Mouse (Mus musculus): ENCODE results near the gene Disp2. TPM values are rescaled to one million over a fixed set of nuclear protein-coding genes. Genes with fewer than 3 reads are reported as not detected.

Disp2 gene
- total and polyA plus RNA-seq, 3 experiments: 0.03 to 0.16 TPM; not detected in 1

DNA sequence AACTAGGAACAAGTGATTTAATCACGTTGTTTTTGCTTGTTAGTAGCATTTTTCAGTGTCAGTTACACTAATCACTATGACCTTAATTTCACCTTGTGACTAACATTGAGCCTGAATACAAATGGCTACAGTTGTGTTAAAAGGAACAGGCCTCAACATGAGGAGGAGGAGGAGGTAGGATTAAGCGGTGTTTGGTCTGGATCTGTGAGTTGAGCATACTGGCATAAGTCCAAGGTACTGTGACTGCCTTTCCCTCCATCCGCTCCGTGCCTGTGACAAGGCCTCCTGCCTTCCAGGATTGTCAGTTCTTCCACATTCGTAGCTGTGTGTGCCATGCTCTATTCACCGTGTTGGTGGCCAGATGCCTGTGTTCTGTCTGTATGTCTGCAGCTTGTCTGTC, 55.6 kb downstream of the Disp2 start:
- DNase-seq (ENCODE audit: low spot score) (no peak), ATAC-seq (ENCODE audit: extremely low read depth, insufficient number of reproducible peaks, low FRiP score, poor library complexity, severe bottlenecking) (no peak)
- Histone ChIP-seq H3K4me1 (ENCODE audit: insufficient read depth, low read depth, low read length) (peaks cover 3% of the 10 kb centered on the region), H3K27me3 (ENCODE audit: insufficient read depth, low read length) (no peaks in the 10 kb centered on the region), H3K9me3 (replicated peaks) (no peaks in the 10 kb centered on the region), H3K4me3 (ENCODE audit: low read depth, low read length) (no peak overlapping the region), H3K36me3 (replicated peaks) (peaks cover 67% of the 10 kb centered on the region)
- TF ChIP-seq CTCF (IDR thresholded peaks at IDR 0.05; ENCODE audit: low read depth, low read length): no peak
- no peak for TF ChIP-seq TAL1 (conservative IDR thresholded peaks at IDR 0.05; ENCODE audit: low read depth, low read length)
- no peak for TF ChIP-seq GATA1 (IDR thresholded peaks at IDR 0.05; ENCODE audit: borderline replicate concordance, low read length)

DNA sequence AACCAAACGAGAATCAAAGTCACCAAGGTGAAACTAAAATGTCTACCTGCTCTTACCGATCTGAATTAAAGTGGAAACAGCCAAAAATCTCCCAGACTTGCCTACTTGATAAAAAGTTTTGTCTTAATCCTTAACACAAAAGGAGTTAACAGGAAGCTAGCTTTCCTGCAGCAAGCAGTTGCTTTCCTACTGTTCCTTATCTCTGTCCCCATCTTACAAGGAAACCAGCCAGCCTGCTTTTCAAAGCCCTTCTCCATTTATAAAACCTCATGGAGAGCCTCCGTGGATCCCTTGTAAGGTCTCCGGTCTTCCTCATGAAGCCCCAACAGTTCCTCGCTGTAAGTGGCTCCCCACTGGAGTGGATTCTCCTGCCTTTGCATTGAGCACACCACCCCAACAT, 58.8 kb downstream of the Disp2 start:
- H3K27me3 ChIP-seq (ENCODE audit: insufficient read depth, low read length): 0 out of 2 replicates have a peak, but pooled peaks cover under 1% of the 10 kb centered on the region
- ATAC-seq (ENCODE audit: extremely low read depth, insufficient number of reproducible peaks, low FRiP score, poor library complexity, severe bottlenecking): no peak
- H3K4me1 ChIP-seq (ENCODE audit: insufficient read depth, low read depth, low read length): peaks cover 15% of the 10 kb centered on the region
- H3K36me3 ChIP-seq (replicated peaks): peaks cover 35% of the 10 kb centered on the region
- no peak for TF ChIP-seq CTCF (IDR thresholded peaks at IDR 0.05; ENCODE audit: low read depth, low read length)
- no peak for TF ChIP-seq GATA1 (IDR thresholded peaks at IDR 0.05; ENCODE audit: borderline replicate concordance, low read length)
- TF ChIP-seq GATA2 (IDR thresholded peaks at IDR 0.05; ENCODE audit: borderline replicate concordance, low read depth, low read length): no peak
- TF ChIP-seq TAL1 (conservative IDR thresholded peaks at IDR 0.05; ENCODE audit: low read depth, low read length): no peak
- TF ChIP-seq POLR2AphosphoS5 (IDR thresholded peaks at IDR 0.05; ENCODE audit: insufficient replicate concordance, low read depth, low read length): no peak
- no peak overlapping the region for H3K4me3 ChIP-seq (ENCODE audit: low read depth, low read length)
- DNase-seq (ENCODE audit: low spot score): no peak
- H3K9me3 ChIP-seq (replicated peaks): no peaks in the 10 kb centered on the region

DNA sequence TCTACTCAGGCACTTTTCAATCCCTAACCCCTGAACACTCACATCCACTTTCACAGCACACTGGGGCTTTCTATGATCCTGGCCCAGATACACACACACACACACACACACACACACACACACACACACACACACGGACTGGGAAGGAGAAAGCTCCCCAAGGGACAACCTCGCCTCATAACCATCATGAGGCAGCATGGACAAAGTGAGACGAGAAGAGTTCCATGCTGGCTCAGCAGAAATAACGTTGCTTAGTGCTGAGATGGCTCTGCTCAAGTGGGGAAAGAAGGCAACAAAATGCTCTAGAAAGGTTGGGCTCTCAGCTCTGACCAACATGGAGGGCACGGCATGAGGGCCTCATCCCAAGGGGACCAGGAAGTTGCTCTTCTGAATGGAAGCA, 61.7 kb downstream of the Disp2 start:
- Histone ChIP-seq H3K27me3 (ENCODE audit: insufficient read depth, low read length) (peaks cover 8% of the 10 kb centered on the region; the same call in 1 of the 2 replicates), H3K36me3 (replicated peaks) (peaks cover 6% of the 10 kb centered on the region), H3K4me3 (ENCODE audit: low read depth, low read length) (no peak overlapping the region), H3K9me3 (replicated peaks) (no peaks in the 10 kb centered on the region), H3K4me1 (ENCODE audit: insufficient read depth, low read depth, low read length) (peaks cover 18% of the 10 kb centered on the region)
- ATAC-seq (ENCODE audit: extremely low read depth, insufficient number of reproducible peaks, low FRiP score, poor library complexity, severe bottlenecking): no peak
- no peak for DNase-seq (ENCODE audit: low spot score)
- no peak for TF ChIP-seq GATA2 (IDR thresholded peaks at IDR 0.05; ENCODE audit: borderline replicate concordance, low read depth, low read length)
- TF ChIP-seq CTCF (IDR thresholded peaks at IDR 0.05; ENCODE audit: low read depth, low read length): no peak
- no peak for TF ChIP-seq TAL1 (conservative IDR thresholded peaks at IDR 0.05; ENCODE audit: low read depth, low read length)
- TF ChIP-seq POLR2AphosphoS5 (IDR thresholded peaks at IDR 0.05; ENCODE audit: insufficient replicate concordance, low read depth, low read length): no peak
- TF ChIP-seq GATA1 (IDR thresholded peaks at IDR 0.05; ENCODE audit: borderline replicate concordance, low read length): no peak

DNA sequence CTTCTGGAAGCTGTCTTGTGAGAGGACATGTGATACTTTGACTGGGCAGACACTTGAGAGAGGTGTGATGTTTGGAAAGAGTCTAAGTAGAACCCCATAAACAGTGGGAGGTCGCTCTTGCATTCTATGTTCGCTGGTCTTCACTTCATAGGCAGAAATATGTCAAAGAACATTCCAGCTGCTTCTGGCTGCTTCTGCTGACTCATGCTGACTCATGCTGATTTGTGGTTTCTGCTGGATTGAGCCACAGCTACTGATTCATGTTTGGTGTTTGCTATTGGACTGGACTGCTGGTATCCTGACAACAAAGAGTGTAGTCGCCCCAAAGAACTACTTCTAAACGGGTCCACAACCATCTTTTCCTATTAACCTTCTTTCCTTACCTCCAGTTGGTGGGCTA, 62.3 kb downstream of the Disp2 start:
- Histone ChIP-seq H3K4me3 (ENCODE audit: low read depth, low read length) (no peak overlapping the region), H3K4me1 (ENCODE audit: insufficient read depth, low read depth, low read length) (peaks cover 20% of the 10 kb centered on the region), H3K27me3 (ENCODE audit: insufficient read depth, low read length) (peaks cover 10% of the 10 kb centered on the region; the same call in 1 of the 2 replicates), H3K36me3 (replicated peaks) (peaks cover 3% of the 10 kb centered on the region), H3K9me3 (replicated peaks) (no peaks in the 10 kb centered on the region)
- DNase-seq (ENCODE audit: low spot score) (no peak), ATAC-seq (ENCODE audit: extremely low read depth, insufficient number of reproducible peaks, low FRiP score, poor library complexity, severe bottlenecking) (no peak)
- no peak for TF ChIP-seq GATA2 (IDR thresholded peaks at IDR 0.05; ENCODE audit: borderline replicate concordance, low read depth, low read length)

DNA sequence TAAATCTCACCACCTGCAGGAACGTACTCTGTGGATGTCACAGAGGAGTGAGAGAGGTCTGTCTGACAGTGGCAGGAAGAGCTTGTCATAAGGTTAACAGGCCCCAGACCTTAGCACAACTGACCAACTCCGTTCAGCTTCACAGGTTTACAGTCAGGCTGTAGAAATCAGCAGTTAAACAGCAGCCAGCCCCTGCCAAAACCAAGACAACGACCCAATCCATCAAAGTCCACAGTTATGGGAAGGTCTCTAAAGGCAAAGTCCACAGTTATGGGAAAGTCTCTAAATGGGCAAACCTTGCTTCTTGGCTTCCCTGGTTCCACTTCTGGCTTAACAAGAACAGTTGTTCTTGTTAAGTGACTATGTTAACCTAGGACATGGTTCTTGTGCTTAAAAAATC, 64.9 kb downstream of the Disp2 start:
- Histone ChIP-seq H3K4me1 (ENCODE audit: insufficient read depth, low read depth, low read length) (peaks cover 16% of the 10 kb centered on the region), H3K27me3 (ENCODE audit: insufficient read depth, low read length) (peaks cover 31% of the 10 kb centered on the region), H3K9me3 (replicated peaks) (no peaks in the 10 kb centered on the region), H3K36me3 (replicated peaks) (no peaks in the 10 kb centered on the region), H3K4me3 (ENCODE audit: low read depth, low read length) (no peak overlapping the region)
- TF ChIP-seq TAL1 (conservative IDR thresholded peaks at IDR 0.05; ENCODE audit: low read depth, low read length) (no peak), GATA1 (IDR thresholded peaks at IDR 0.05; ENCODE audit: borderline replicate concordance, low read length) (no peak), POLR2AphosphoS5 (IDR thresholded peaks at IDR 0.05; ENCODE audit: insufficient replicate concordance, low read depth, low read length) (no peak), CTCF (IDR thresholded peaks at IDR 0.05; ENCODE audit: low read depth, low read length) (no peak), GATA2 (IDR thresholded peaks at IDR 0.05; ENCODE audit: borderline replicate concordance, low read depth, low read length) (no peak)
- ATAC-seq (ENCODE audit: extremely low read depth, insufficient number of reproducible peaks, low FRiP score, poor library complexity, severe bottlenecking) (no peak), DNase-seq (ENCODE audit: low spot score) (no peak)

DNA sequence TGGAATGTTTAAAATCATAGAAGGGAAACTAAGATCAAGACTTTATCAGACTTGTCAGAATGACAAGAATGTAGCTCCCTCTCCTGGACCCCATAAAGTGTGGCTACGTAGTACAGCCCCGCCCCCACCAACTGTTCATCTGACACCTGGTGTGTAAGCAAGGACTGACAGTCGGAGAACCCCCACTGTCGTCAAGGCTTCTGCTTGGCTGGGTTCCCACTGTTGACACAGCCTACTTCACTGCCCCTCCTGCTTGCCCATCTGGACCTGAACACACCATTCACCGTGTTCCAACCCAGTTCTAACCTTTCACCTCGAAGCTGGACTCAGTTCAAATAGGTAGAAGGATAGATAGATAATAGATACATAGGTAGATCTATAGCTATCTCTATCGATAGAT, 66.7 kb downstream of the Disp2 start:
- DNase-seq (ENCODE audit: low spot score) (no peak), ATAC-seq (ENCODE audit: extremely low read depth, insufficient number of reproducible peaks, low FRiP score, poor library complexity, severe bottlenecking) (no peak)
- H3K4me1 ChIP-seq (ENCODE audit: insufficient read depth, low read depth, low read length): peaks cover 14% of the 10 kb centered on the region

DNA sequence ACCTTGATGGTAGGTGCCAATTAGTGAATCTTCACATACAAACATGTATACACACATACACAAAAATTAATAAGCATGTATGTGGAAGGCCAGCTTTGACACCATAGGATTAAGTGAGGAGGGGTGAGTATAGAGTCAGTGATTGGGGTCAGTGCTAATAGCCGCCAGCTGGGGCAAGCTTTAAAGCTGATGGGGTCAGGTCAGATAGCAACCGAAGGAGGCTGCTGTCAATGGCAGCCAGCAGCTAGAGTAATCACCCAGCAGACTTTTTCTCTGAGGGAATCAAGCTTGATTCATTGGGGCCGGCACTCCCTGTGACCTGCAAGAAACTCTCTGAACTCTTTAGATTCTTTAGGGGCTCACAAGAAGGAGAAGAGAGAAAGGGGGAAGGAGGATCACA, 72.2 kb downstream of the Disp2 start:
- DNase-seq (ENCODE audit: low spot score): no peak
- no peak overlapping the region for H3K4me3 ChIP-seq (ENCODE audit: low read depth, low read length)
- no peaks in the 10 kb centered on the region for H3K36me3 ChIP-seq (replicated peaks)
- H3K27me3 ChIP-seq (ENCODE audit: insufficient read depth, low read length): peaks cover 35% of the 10 kb centered on the region
- no peaks in the 10 kb centered on the region for H3K9me3 ChIP-seq (replicated peaks)
- no peaks in the 10 kb centered on the region; the same call in 1 of the 2 replicates for H3K4me1 ChIP-seq (ENCODE audit: insufficient read depth, low read depth, low read length)
- TF ChIP-seq POLR2AphosphoS5 (IDR thresholded peaks at IDR 0.05; ENCODE audit: insufficient replicate concordance, low read depth, low read length) (no peak), GATA2 (IDR thresholded peaks at IDR 0.05; ENCODE audit: borderline replicate concordance, low read depth, low read length) (no peak), CTCF (IDR thresholded peaks at IDR 0.05; ENCODE audit: low read depth, low read length) (no peak), TAL1 (conservative IDR thresholded peaks at IDR 0.05; ENCODE audit: low read depth, low read length) (no peak), GATA1 (IDR thresholded peaks at IDR 0.05; ENCODE audit: borderline replicate concordance, low read length) (no peak)
- no peak for ATAC-seq (ENCODE audit: extremely low read depth, insufficient number of reproducible peaks, low FRiP score, poor library complexity, severe bottlenecking)

More for the DNA sequence above, 66.7 kb downstream of the Disp2 start:
- no peaks in the 10 kb centered on the region for H3K9me3 ChIP-seq (replicated peaks)
- no peaks in the 10 kb centered on the region for H3K36me3 ChIP-seq (replicated peaks)
- H3K4me3 ChIP-seq (ENCODE audit: low read depth, low read length): no peak overlapping the region
- H3K27me3 ChIP-seq (ENCODE audit: insufficient read depth, low read length): peaks cover 37% of the 10 kb centered on the region
- TF ChIP-seq TAL1 (conservative IDR thresholded peaks at IDR 0.05; ENCODE audit: low read depth, low read length) (no peak), GATA2 (IDR thresholded peaks at IDR 0.05; ENCODE audit: borderline replicate concordance, low read depth, low read length) (no peak), GATA1 (IDR thresholded peaks at IDR 0.05; ENCODE audit: borderline replicate concordance, low read length) (no peak), CTCF (IDR thresholded peaks at IDR 0.05; ENCODE audit: low read depth, low read length) (no peak), POLR2AphosphoS5 (IDR thresholded peaks at IDR 0.05; ENCODE audit: insufficient replicate concordance, low read depth, low read length) (no peak)

Other genes with a start within 250 kb of the Disp2 start
- not detected in 2 replicates for gene Bmf, start 230.0 kb upstream of the Disp2 start, total RNA-seq (2014; fragmentation: Nextera tagmentation)
- gene Bmf, start 230.0 kb upstream of the Disp2 start, total RNA-seq (2017): 0.16 TPM in 1 of 2 replicates, not detected in the other
- gene Bmf, start 230.0 kb upstream of the Disp2 start, polyA plus RNA-seq (2012): 0.17 TPM in 1 of 2 replicates, not detected in the other
- 69.8 and 75.1 TPM in 2 replicates for gene Bub1b, start 181.5 kb upstream of the Disp2 start, total RNA-seq (2014; fragmentation: Nextera tagmentation)
- 110 and 126 TPM in 2 replicates for gene Bub1b, start 181.5 kb upstream of the Disp2 start, total RNA-seq (2017)
- 21.1 and 26.3 TPM in 2 replicates for gene Bub1b, start 181.5 kb upstream of the Disp2 start, polyA plus RNA-seq (2012)
- gene Pak6, start 116.4 kb upstream of the Disp2 start, total RNA-seq (2014; fragmentation: Nextera tagmentation): 7.9 and 9.6 TPM in 2 replicates
- 6.2 and 10.0 TPM in 2 replicates for gene Pak6, start 116.4 kb upstream of the Disp2 start, total RNA-seq (2017)
- 28.0 and 34.2 TPM in 2 replicates for gene Pak6, start 116.4 kb upstream of the Disp2 start, polyA plus RNA-seq (2012)
- 0.15 TPM in 1 of 2 replicates, not detected in the other for gene Ankrd63, start 75.8 kb upstream of the Disp2 start, total RNA-seq (2014; fragmentation: Nextera tagmentation)
- gene Ankrd63, start 75.8 kb upstream of the Disp2 start, total RNA-seq (2017): under 0.01 and 0.05 TPM in 2 replicates
- gene Ankrd63, start 75.8 kb upstream of the Disp2 start, polyA plus RNA-seq (2012): not detected in 2 replicates
- gene Plcb2, start 51.3 kb upstream of the Disp2 start, total RNA-seq (2014; fragmentation: Nextera tagmentation): 25.6 and 30.6 TPM in 2 replicates
- 7.3 and 8.5 TPM in 2 replicates for gene Plcb2, start 51.3 kb upstream of the Disp2 start, total RNA-seq (2017)
- 4.5 and 5.4 TPM in 2 replicates for gene Plcb2, start 51.3 kb upstream of the Disp2 start, polyA plus RNA-seq (2012)
- 24.8 and 26.5 TPM in 2 replicates for gene Inafm2, start 34.0 kb upstream of the Disp2 start, total RNA-seq (2014; fragmentation: Nextera tagmentation)
- gene Inafm2, start 34.0 kb upstream of the Disp2 start, total RNA-seq (2017): 14.8 and 16.0 TPM in 2 replicates
- 21.0 and 28.6 TPM in 2 replicates for gene Inafm2, start 34.0 kb upstream of the Disp2 start, polyA plus RNA-seq (2012)
- not detected in 2 replicates for gene Ccdc9b, start 17.1 kb upstream of the Disp2 start, total RNA-seq (2014; fragmentation: Nextera tagmentation)
- gene Ccdc9b, start 17.1 kb upstream of the Disp2 start, total RNA-seq (2017): 0.05 and 0.06 TPM in 2 replicates
- gene Ccdc9b, start 17.1 kb upstream of the Disp2 start, polyA plus RNA-seq (2012): not detected in 2 replicates
- gene Phgr1, start 7.0 kb upstream of the Disp2 start, total RNA-seq (2014; fragmentation: Nextera tagmentation): not detected in 2 replicates
- gene Phgr1, start 7.0 kb upstream of the Disp2 start, total RNA-seq (2017): not detected in 2 replicates
- gene Phgr1, start 7.0 kb upstream of the Disp2 start, polyA plus RNA-seq (2012): not detected in 2 replicates
- 40.6 and 65.7 TPM in 2 replicates for gene Knstrn, start 34.3 kb downstream of the Disp2 start, total RNA-seq (2014; fragmentation: Nextera tagmentation)
- gene Knstrn, start 34.3 kb downstream of the Disp2 start, total RNA-seq (2017): 78.0 and 98.1 TPM in 2 replicates
- gene Knstrn, start 34.3 kb downstream of the Disp2 start, polyA plus RNA-seq (2012): 86.4 and 137 TPM in 2 replicates
- 13.4 and 18.5 TPM in 2 replicates for gene Ivd, start 82.2 kb downstream of the Disp2 start, total RNA-seq (2014; fragmentation: Nextera tagmentation)
- gene Ivd, start 82.2 kb downstream of the Disp2 start, total RNA-seq (2017): 22.2 and 25.4 TPM in 2 replicates
- gene Ivd, start 82.2 kb downstream of the Disp2 start, polyA plus RNA-seq (2012): 11.4 and 11.5 TPM in 2 replicates
- 38.2 and 53.9 TPM in 2 replicates for gene Bahd1, start 120.7 kb downstream of the Disp2 start, total RNA-seq (2014; fragmentation: Nextera tagmentation)
- 11.0 and 12.5 TPM in 2 replicates for gene Bahd1, start 120.7 kb downstream of the Disp2 start, total RNA-seq (2017)
- gene Bahd1, start 120.7 kb downstream of the Disp2 start, polyA plus RNA-seq (2012): 135 and 153 TPM in 2 replicates
- 2.5 and 4.3 TPM in 2 replicates for gene Chst14, start 146.8 kb downstream of the Disp2 start, total RNA-seq (2014; fragmentation: Nextera tagmentation)
- 1.2 and 1.3 TPM in 2 replicates for gene Chst14, start 146.8 kb downstream of the Disp2 start, total RNA-seq (2017)
- gene Chst14, start 146.8 kb downstream of the Disp2 start, polyA plus RNA-seq (2012): 4.9 and 7.0 TPM in 2 replicates
- 18.5 and 27.3 TPM in 2 replicates for gene Ccdc32, start 249.7 kb downstream of the Disp2 start, total RNA-seq (2014; fragmentation: Nextera tagmentation)
- gene Ccdc32, start 249.7 kb downstream of the Disp2 start, total RNA-seq (2017): 28.1 and 33.0 TPM in 2 replicates
- 13.7 and 20.1 TPM in 2 replicates for gene Ccdc32, start 249.7 kb downstream of the Disp2 start, polyA plus RNA-seq (2012)

Measured in G1E (cell line).